Mouse (Mus musculus) midbrain, embryonic 13.5 days (tissue): Measurements from ENCODE around the gene Cdk7. TPM values are rescaled to one million over a fixed set of nuclear protein-coding genes. Genes with fewer than 3 reads are reported as not detected.
"Not testable (repeated sequence)": the region's sequence is repeated elsewhere in the genome, so short reads cannot be mapped to it uniquely, and the experiment has no call there.

ENCODE experiments used
- ATAC-seq: fragments of 200-750 bp; cut with Nextera tagmentation; 2 replicates; pipeline ENCODE4 v1.8.0; 2017; ENCODE audit warnings: mild to moderate bottlenecking, moderate TSS enrichment, moderate library complexity
- H3K27ac ChIP-seq: fragments of 300-500 bp; sonication (generic); 2 replicates; pipeline ENCODE4 v1.5.1; 2015; ENCODE audit warnings: inconsistent platforms, mild to moderate bottlenecking, moderate library complexity
- H3K27me3 ChIP-seq: fragments of 300-500 bp; sonication (generic); 2 replicates; pipeline ENCODE4 v1.6.1; 2015; ENCODE audit warnings: mild to moderate bottlenecking, inconsistent platforms
- H3K36me3 ChIP-seq: fragments of 300-500 bp; sonication (generic); 2 replicates; pipeline ENCODE4 v1.6.1; 2015; ENCODE audit warnings: mild to moderate bottlenecking, inconsistent platforms
- H3K4me1 ChIP-seq: fragments of 300-500 bp; sonication (generic); replicated peaks from 2 replicates; pipeline ENCODE4 v1.6.1; 2015; ENCODE audit warnings: inconsistent platforms
- H3K4me2 ChIP-seq: fragments of 300-500 bp; sonication (generic); replicated peaks from 2 replicates; pipeline ENCODE4 v1.6.1; 2015; ENCODE audit warnings: moderate library complexity, mild to moderate bottlenecking, inconsistent platforms
- H3K4me3 ChIP-seq: fragments of 300-500 bp; sonication (generic); replicated peaks from 2 replicates; pipeline ENCODE4 v1.5.1; 2015; ENCODE audit warnings: mild to moderate bottlenecking, inconsistent platforms
- H3K9ac ChIP-seq: fragments of 300-500 bp; sonication (generic); replicated peaks from 2 replicates; pipeline ENCODE4 v1.6.1; 2015; ENCODE audit warnings: mild to moderate bottlenecking, inconsistent platforms
- H3K9me3 ChIP-seq: fragments of 300-500 bp; sonication (generic); 2 replicates; pipeline ENCODE4 v1.6.1; 2016; ENCODE audit warnings: mild to moderate bottlenecking, inconsistent platforms
- WGBS: fragments of 180-500 bp; shearing (Covaris S2); methylation state at CpG from one replicate; pipeline ENCODE4 v1.1.7; 2015; 5-methylcytosine and 5-hydroxymethylcytosine counted together
- polyA plus RNA-seq: library from polyadenylated mRNA; unstranded; fragments of >200 nt; fragmentation: Nextera tagmentation; extraction: Ambion mirVana; gene quantifications from 2 replicates; pipeline ENCODE4 v1.2.1, GENCODE M21; 2015

Gene Cdk7
- polyA plus RNA-seq, 1 experiment from 2014 or later = 58.0 TPM

GRCm38 (mm10) chr13:100748638-100749037 lies 17.9 kb upstream of the Cdk7 start:
- H3K9me3 ChIP-seq = no peaks in the 10 kb centered on the region
- no peaks in the 10 kb centered on the region for H3K36me3 ChIP-seq
- peaks cover 4% of the 10 kb centered on the region for H3K4me1 ChIP-seq
- H3K27me3 ChIP-seq = no peaks in the 10 kb centered on the region
- no peak for ATAC-seq
- no peak overlapping the region for H3K4me2 ChIP-seq
- H3K9ac ChIP-seq = no peak overlapping the region
- no peak overlapping the region for H3K4me3 ChIP-seq
- 40% methylated on average over 8 of the region's 8 CpGs for WGBS
- H3K27ac ChIP-seq = no peak overlapping the region

GRCm38 (mm10) chr13:100746090-100746489 lies 15.4 kb upstream of the Cdk7 start:
- Histone ChIP-seq H3K27ac (no peak overlapping the region), H3K27me3 (no peaks in the 10 kb centered on the region), H3K4me1 (peaks cover 13% of the 10 kb centered on the region), H3K9me3 (no peaks in the 10 kb centered on the region), H3K4me3 (no peak overlapping the region), H3K9ac (no peak overlapping the region), H3K36me3 (no peaks in the 10 kb centered on the region), H3K4me2 (no peak overlapping the region)
- 90% methylated on average over 3 of the region's 3 CpGs for WGBS
- no peak for ATAC-seq

GRCm38 (mm10) chr13:100744036-100744744 lies 13.5 kb upstream of the Cdk7 start, which contains the start of gene Mrps36:
Gene Mrps36 (minus strand): TSS chr13:100744659.
- H3K36me3 ChIP-seq = peaks cover 3% of the 10 kb centered on the region; the same call in 1 of the 2 replicates
- H3K9ac ChIP-seq = peak within 1 kb of the TSS; percentile 87
- peak within 1 kb of the TSS; percentile 63 for H3K4me2 ChIP-seq
- H3K27me3 ChIP-seq = no peaks in the 10 kb centered on the region
- H3K9me3 ChIP-seq = no peaks in the 10 kb centered on the region
- H3K27ac ChIP-seq = peak within 1 kb of the TSS; percentile 97
- peaks cover 13% of the 10 kb centered on the region for H3K4me1 ChIP-seq
- under 1% methylated on average over 52 of the region's 52 CpGs for WGBS
- ATAC-seq = peak; percentile 98
- peak within 1 kb of the TSS; percentile 69 for H3K4me3 ChIP-seq

GRCm38 (mm10) chr13:100743346-100744035 lies 12.8 kb upstream of the Cdk7 start:
- Histone ChIP-seq H3K9me3 (no peaks in the 10 kb centered on the region), H3K4me2 (peak overlapping the region; percentile 63), H3K4me1 (peaks cover 13% of the 10 kb centered on the region), H3K36me3 (peaks cover 8% of the 10 kb centered on the region), H3K27me3 (no peaks in the 10 kb centered on the region), H3K27ac (peak overlapping the region; percentile 97), H3K4me3 (peak overlapping the region; percentile 69), H3K9ac (peak overlapping the region; percentile 87)
- WGBS = 70% methylated on average over 11 of the region's 11 CpGs
- ATAC-seq = peak; percentile 57

- ATAC-seq = no peak
- H3K27me3 ChIP-seq = no peaks in the 10 kb centered on the region
- WGBS = 97% methylated on average over 5 of the region's 5 CpGs
Measured at GRCm38 (mm10) chr13:100742831-100743230, 12.1 kb upstream of the Cdk7 start.

GRCm38 (mm10) chr13:100732756-100733155 lies 2.0 kb upstream of the Cdk7 start:
- Histone ChIP-seq H3K27ac (no peak overlapping the region), H3K27me3 (no peaks in the 10 kb centered on the region), H3K4me1 (peaks cover 20% of the 10 kb centered on the region), H3K9me3 (no peaks in the 10 kb centered on the region), H3K4me2 (no peak overlapping the region), H3K36me3 (peaks cover 31% of the 10 kb centered on the region), H3K4me3 (no peak overlapping the region), H3K9ac (no peak overlapping the region)
- ATAC-seq = no peak
- 96% methylated on average over 2 of the region's 2 CpGs for WGBS

More at GRCm38 (mm10) chr13:100742831-100743230, 12.1 kb upstream of the Cdk7 start:
- H3K4me1 ChIP-seq = peaks cover 13% of the 10 kb centered on the region
- H3K36me3 ChIP-seq = peaks cover 13% of the 10 kb centered on the region
- H3K4me2 ChIP-seq = no peak overlapping the region; the same call in 1 of the 2 replicates
- H3K9ac ChIP-seq = 0 out of 2 replicates have a peak overlapping the region, but pooled peaks have one; percentile 16
- H3K4me3 ChIP-seq = no peak overlapping the region
- H3K27ac ChIP-seq = no peak overlapping the region
- H3K9me3 ChIP-seq = no peaks in the 10 kb centered on the region

- H3K27ac ChIP-seq, H3K27me3 ChIP-seq, ATAC-seq, H3K9me3 ChIP-seq: not testable (repeated sequence)
- 92% methylated on average over 6 of the region's 6 CpGs for WGBS
- H3K4me2 ChIP-seq = peak overlapping the region; percentile 55
- H3K36me3 ChIP-seq = peaks cover 30% of the 10 kb centered on the region
- H3K4me1 ChIP-seq = peaks cover 23% of the 10 kb centered on the region
- H3K4me3 ChIP-seq = peak overlapping the region; percentile 93; the same call in 1 of the 2 replicates
- peak overlapping the region; percentile 95; the same call in 1 of the 2 replicates for H3K9ac ChIP-seq
Measured at GRCm38 (mm10) chr13:100731462-100732046, 815 bp upstream of the Cdk7 start.

GRCm38 (mm10) chr13:100730153-100730860 lies 432 bp downstream of the Cdk7 start:
- no peaks in the 10 kb centered on the region for H3K9me3 ChIP-seq
- ATAC-seq = peak; percentile 94
- peak overlapping the region; percentile 89 for H3K27ac ChIP-seq
- H3K4me2 ChIP-seq = peak overlapping the region; percentile 94
- peaks cover 24% of the 10 kb centered on the region for H3K36me3 ChIP-seq
- WGBS = 1% methylated on average over 30 of the region's 30 CpGs
- peaks cover 23% of the 10 kb centered on the region for H3K4me1 ChIP-seq
- H3K27me3 ChIP-seq = no peaks in the 10 kb centered on the region
- peak overlapping the region; percentile 95 for H3K9ac ChIP-seq
- peak overlapping the region; percentile 93 for H3K4me3 ChIP-seq

GRCm38 (mm10) chr13:100728530-100728929 lies 2.2 kb downstream of the Cdk7 start:
- not testable (repeated sequence) for H3K9ac ChIP-seq, H3K27me3 ChIP-seq, H3K4me2 ChIP-seq, H3K27ac ChIP-seq, ATAC-seq, H3K9me3 ChIP-seq, H3K4me3 ChIP-seq
- Histone ChIP-seq H3K4me1 (peaks cover 27% of the 10 kb centered on the region), H3K36me3 (peaks cover 24% of the 10 kb centered on the region)
- 94% methylated on average over 4 of the region's 4 CpGs for WGBS

- no peak for ATAC-seq
- no peak overlapping the region for H3K4me3 ChIP-seq
- no peak overlapping the region for H3K4me2 ChIP-seq
- no peak overlapping the region for H3K9ac ChIP-seq
- H3K9me3 ChIP-seq = no peaks in the 10 kb centered on the region
- 93% methylated on average over 5 of the region's 5 CpGs for WGBS
- peaks cover 27% of the 10 kb centered on the region for H3K4me1 ChIP-seq
- H3K36me3 ChIP-seq = peaks cover 24% of the 10 kb centered on the region
- no peaks in the 10 kb centered on the region for H3K27me3 ChIP-seq
- no peak overlapping the region for H3K27ac ChIP-seq
Measured at GRCm38 (mm10) chr13:100728086-100728485, 2.7 kb downstream of the Cdk7 start.

- Histone ChIP-seq H3K4me3 (no peak overlapping the region), H3K9ac (no peak overlapping the region), H3K4me2 (no peak overlapping the region), H3K36me3 (peaks cover 42% of the 10 kb centered on the region), H3K4me1 (peaks cover 27% of the 10 kb centered on the region), H3K27ac (no peak overlapping the region), H3K9me3 (no peaks in the 10 kb centered on the region), H3K27me3 (no peaks in the 10 kb centered on the region)
- no peak for ATAC-seq
- 94% methylated on average over 10 of the region's 10 CpGs for WGBS
Measured at GRCm38 (mm10) chr13:100725194-100725593, 5.5 kb downstream of the Cdk7 start.
